Mouse (Mus musculus) hindbrain, embryonic 16.5 days (tissue): ENCODE data around the gene Uhrf1. TPM values are rescaled to one million over a fixed set of nuclear protein-coding genes. Genes with fewer than 3 reads are reported as not detected.

Source experiments
- ATAC-seq: fragments of 200-750 bp; cut with Nextera tagmentation; 2 replicates; pipeline ENCODE4 v1.8.0; 2017; ENCODE audit warnings: moderate TSS enrichment, moderate library complexity
- H3K27ac ChIP-seq: fragments of 300-500 bp; sonication (generic); 2 replicates; pipeline ENCODE4 v1.5.1; 2014; ENCODE audit warnings: low read depth, mild to moderate bottlenecking, control low read depth, low read length, moderate library complexity
- H3K27me3 ChIP-seq: fragments of 300-500 bp; sonication (generic); replicated peaks from 2 replicates; pipeline ENCODE4 v1.6.1; 2014; ENCODE audit warnings: low read length; ENCODE audit not compliant: control insufficient read depth, insufficient read depth
- H3K36me3 ChIP-seq: fragments of 300-500 bp; sonication (generic); 2 replicates; pipeline ENCODE4 v1.6.1; 2014; ENCODE audit warnings: mild to moderate bottlenecking, low read length, moderate library complexity, mixed read lengths; ENCODE audit not compliant: control insufficient read depth, insufficient read depth
- H3K4me1 ChIP-seq: fragments of 300-500 bp; sonication (generic); 2 replicates; pipeline ENCODE4 v1.6.1; 2014; ENCODE audit warnings: low read depth, low read length; ENCODE audit not compliant: control insufficient read depth, insufficient read depth
- H3K4me2 ChIP-seq: fragments of 300-500 bp; sonication (generic); 2 replicates; pipeline ENCODE4 v1.6.1; 2014; ENCODE audit warnings: mild to moderate bottlenecking, low read length, control low read depth, moderate library complexity
- H3K4me3 ChIP-seq: fragments of 300-500 bp; sonication (generic); 2 replicates; pipeline ENCODE4 v1.5.1; 2014; ENCODE audit warnings: mild to moderate bottlenecking, low read length, control low read depth, moderate library complexity
- H3K9ac ChIP-seq: fragments of 300-500 bp; sonication (generic); 2 replicates; pipeline ENCODE4 v1.6.1; 2014; ENCODE audit warnings: low read depth, mild to moderate bottlenecking, control low read depth, low read length, moderate library complexity
- H3K9me3 ChIP-seq: fragments of 300-500 bp; sonication (generic); 2 replicates; pipeline ENCODE4 v1.6.1; 2014; ENCODE audit warnings: mild to moderate bottlenecking, low read length, moderate library complexity; ENCODE audit not compliant: control insufficient read depth
- WGBS: fragments of 180-500 bp; shearing (Covaris S2); extraction: QIAGEN DNeasy Blood & Tissue Kit; methylation state at CpG from one replicate; pipeline ENCODE4 v1.1.7; 2014; 5-methylcytosine and 5-hydroxymethylcytosine counted together
- polyA plus RNA-seq: library from polyadenylated mRNA; unstranded; fragments of >200 nt; fragmentation: Nextera tagmentation; extraction: Ambion mirVana; gene quantifications from 2 replicates; pipeline ENCODE4 v1.2.1, GENCODE M21; 2015

The Uhrf1 gene
- polyA plus RNA-seq, 1 experiment from 2014 or later = 23.3 TPM

GRCm38 (mm10) chr17:56259301-56260037, 43.7 kb upstream of the Uhrf1 start:
- Histone ChIP-seq H3K27me3 (no peaks in the 10 kb centered on the region), H3K9ac (no peak overlapping the region), H3K27ac (no peak overlapping the region), H3K4me3 (no peak overlapping the region), H3K4me2 (peak overlapping the region; percentile 21), H3K36me3 (peaks cover 18% of the 10 kb centered on the region), H3K4me1 (peaks cover 53% of the 10 kb centered on the region), H3K9me3 (no peaks in the 10 kb centered on the region)
- WGBS = 89% methylated on average over 10 of the region's 10 CpGs
- no peak for ATAC-seq

- Histone ChIP-seq H3K4me2 (no peak overlapping the region), H3K27me3 (no peaks in the 10 kb centered on the region), H3K4me3 (no peak overlapping the region), H3K9ac (no peak overlapping the region), H3K4me1 (peaks cover 46% of the 10 kb centered on the region), H3K36me3 (peaks cover 18% of the 10 kb centered on the region), H3K9me3 (no peaks in the 10 kb centered on the region), H3K27ac (no peak overlapping the region)
- WGBS = 62% methylated on average over 3 of the region's 3 CpGs
- no peak for ATAC-seq
Measured at GRCm38 (mm10) chr17:56261166-56261565, 42.0 kb upstream of the Uhrf1 start.

GRCm38 (mm10) chr17:56262645-56263094, 40.5 kb upstream of the Uhrf1 start:
- H3K4me3 ChIP-seq = no peak overlapping the region
- H3K9me3 ChIP-seq = no peaks in the 10 kb centered on the region
- no peak overlapping the region for H3K27ac ChIP-seq
- no peak overlapping the region for H3K9ac ChIP-seq
- peaks cover 18% of the 10 kb centered on the region for H3K36me3 ChIP-seq
- H3K4me2 ChIP-seq = no peak overlapping the region
- H3K4me1 ChIP-seq = peaks cover 43% of the 10 kb centered on the region
- ATAC-seq = no peak
- 91% methylated on average over 3 of the region's 3 CpGs for WGBS
- no peaks in the 10 kb centered on the region for H3K27me3 ChIP-seq

- Histone ChIP-seq H3K9me3 (no peaks in the 10 kb centered on the region), H3K27ac (no peak overlapping the region), H3K4me3 (no peak overlapping the region), H3K27me3 (no peaks in the 10 kb centered on the region), H3K4me1 (peaks cover 30% of the 10 kb centered on the region), H3K4me2 (no peak overlapping the region), H3K36me3 (peaks cover 14% of the 10 kb centered on the region), H3K9ac (no peak overlapping the region)
- WGBS = 26% methylated on average over 8 of the region's 8 CpGs
- peak; percentile 62 for ATAC-seq
Measured at GRCm38 (mm10) chr17:56264020-56264419, 39.1 kb upstream of the Uhrf1 start.

- Histone ChIP-seq H3K36me3 (peaks cover 10% of the 10 kb centered on the region), H3K27ac (no peak overlapping the region), H3K4me3 (no peak overlapping the region), H3K27me3 (no peaks in the 10 kb centered on the region), H3K4me1 (peaks cover 26% of the 10 kb centered on the region), H3K9me3 (no peaks in the 10 kb centered on the region), H3K9ac (no peak overlapping the region), H3K4me2 (no peak overlapping the region)
- no peak for ATAC-seq
- 89% methylated on average over 4 of the region's 4 CpGs for WGBS
Measured at GRCm38 (mm10) chr17:56265011-56265410, 38.1 kb upstream of the Uhrf1 start.

- Histone ChIP-seq H3K36me3 (peaks cover 7% of the 10 kb centered on the region), H3K9ac (no peak overlapping the region), H3K27me3 (no peaks in the 10 kb centered on the region), H3K4me2 (no peak overlapping the region), H3K27ac (no peak overlapping the region), H3K9me3 (no peaks in the 10 kb centered on the region), H3K4me3 (no peak overlapping the region), H3K4me1 (peaks cover 18% of the 10 kb centered on the region)
- 92% methylated on average over 3 of the region's 3 CpGs for WGBS
- ATAC-seq = no peak
Measured at GRCm38 (mm10) chr17:56265869-56266268, 37.3 kb upstream of the Uhrf1 start.

- H3K4me1 ChIP-seq = peaks cover 15% of the 10 kb centered on the region
- H3K27me3 ChIP-seq = no peaks in the 10 kb centered on the region
- no peak overlapping the region for H3K27ac ChIP-seq
- H3K9me3 ChIP-seq = no peaks in the 10 kb centered on the region
- no peak overlapping the region for H3K9ac ChIP-seq
- H3K4me2 ChIP-seq = no peak overlapping the region
- no peak overlapping the region for H3K4me3 ChIP-seq
- WGBS = 63% methylated on average over 3 of the region's 3 CpGs
- H3K36me3 ChIP-seq = peaks cover 5% of the 10 kb centered on the region
- no peak for ATAC-seq
Measured at GRCm38 (mm10) chr17:56266271-56266670, 36.9 kb upstream of the Uhrf1 start.

GRCm38 (mm10) chr17:56269153-56269630, 33.9 kb upstream of the Uhrf1 start:
- Histone ChIP-seq H3K9ac (peak overlapping the region; percentile 68), H3K36me3 (no peaks in the 10 kb centered on the region; the same call in 1 of the 2 replicates), H3K9me3 (no peaks in the 10 kb centered on the region), H3K27me3 (no peaks in the 10 kb centered on the region), H3K4me2 (peak overlapping the region; percentile 89), H3K4me1 (peaks cover 6% of the 10 kb centered on the region), H3K4me3 (peak overlapping the region; percentile 45), H3K27ac (peak overlapping the region; percentile 73)
- ATAC-seq = peak; percentile 87
- 15% methylated on average over 12 of the region's 12 CpGs for WGBS

GRCm38 (mm10) chr17:56269741-56270140, 33.4 kb upstream of the Uhrf1 start:
- Histone ChIP-seq H3K36me3 (no peaks in the 10 kb centered on the region; the same call in 1 of the 2 replicates), H3K9ac (peak overlapping the region; percentile 68), H3K27ac (peak overlapping the region; percentile 73), H3K4me1 (peaks cover 6% of the 10 kb centered on the region), H3K9me3 (no peaks in the 10 kb centered on the region), H3K4me3 (peak overlapping the region; percentile 45), H3K27me3 (no peaks in the 10 kb centered on the region), H3K4me2 (peak overlapping the region; percentile 89)
- 74% methylated on average over 3 of the region's 3 CpGs for WGBS
- ATAC-seq = peak; percentile 10
